Mouse (Mus musculus): Measurements from ENCODE around the gene Dnm3. TPM values are rescaled to one million over a fixed set of nuclear protein-coding genes. Genes with fewer than 3 reads are reported as not detected.
A peak's percentile ranks its signal among the peaks of the same experiment; 100 is the strongest.

The Dnm3 gene
- polyA plus RNA-seq, 1 experiment, result not detected

GRCm38 (mm10) chr1:161978173-161978700 is 499.6 kb downstream of the Dnm3 start:
- 92% methylated on average over 5 of the region's 5 CpGs for WGBS
- H3K4me3 ChIP-seq (ENCODE audit: insufficient read depth, low read depth, low read length), result no peak overlapping the region
- no peak overlapping the region for H3K27ac ChIP-seq (ENCODE audit: insufficient read depth, low read depth, low read length)
- H3K4me1 ChIP-seq (ENCODE audit: control insufficient read depth, insufficient read depth, low read length), result 0 out of 2 replicates have a peak, but pooled peaks cover 6% of the 10 kb centered on the region
- TF ChIP-seq CTCF (IDR thresholded peaks at IDR 0.05; ENCODE audit: insufficient read depth, low read depth, low read length) (no peak), POLR2A (IDR thresholded peaks at IDR 0.05; ENCODE audit: insufficient read depth, low read depth, low read length) (no peak)

GRCm38 (mm10) chr1:161977331-161977730 is 500.5 kb downstream of the Dnm3 start:
- no peak overlapping the region for H3K27ac ChIP-seq (ENCODE audit: insufficient read depth, low read depth, low read length)
- WGBS, result 63% methylated on average over 4 of the region's 4 CpGs
- 0 out of 2 replicates have a peak, but pooled peaks cover 6% of the 10 kb centered on the region for H3K4me1 ChIP-seq (ENCODE audit: control insufficient read depth, insufficient read depth, low read length)
- no peak overlapping the region for H3K4me3 ChIP-seq (ENCODE audit: insufficient read depth, low read depth, low read length)
- TF ChIP-seq CTCF (IDR thresholded peaks at IDR 0.05; ENCODE audit: insufficient read depth, low read depth, low read length) (no peak), POLR2A (IDR thresholded peaks at IDR 0.05; ENCODE audit: insufficient read depth, low read depth, low read length) (no peak)

GRCm38 (mm10) chr1:161976255-161977182 is 501.3 kb downstream of the Dnm3 start:
- TF ChIP-seq CTCF (IDR thresholded peaks at IDR 0.05; ENCODE audit: insufficient read depth, low read depth, low read length), result 0 out of 2 replicates have a peak, but pooled peaks have one; percentile 5
- TF ChIP-seq POLR2A (IDR thresholded peaks at IDR 0.05; ENCODE audit: insufficient read depth, low read depth, low read length), result no peak
- WGBS, result 49% methylated on average over 16 of the region's 16 CpGs

GRCm38 (mm10) chr1:161972233-161972632 is 505.6 kb downstream of the Dnm3 start:
- 82% methylated on average over 8 of the region's 8 CpGs for WGBS
- Histone ChIP-seq H3K4me3 (ENCODE audit: insufficient read depth, low read depth, low read length) (no peak overlapping the region), H3K4me1 (ENCODE audit: control insufficient read depth, insufficient read depth, low read length) (peaks cover 12% of the 10 kb centered on the region; the same call in 1 of the 2 replicates), H3K27ac (ENCODE audit: insufficient read depth, low read depth, low read length) (no peak overlapping the region)
- TF ChIP-seq CTCF (IDR thresholded peaks at IDR 0.05; ENCODE audit: insufficient read depth, low read depth, low read length), result no peak
- TF ChIP-seq POLR2A (IDR thresholded peaks at IDR 0.05; ENCODE audit: insufficient read depth, low read depth, low read length), result no peak

More at GRCm38 (mm10) chr1:161976255-161977182, 501.3 kb downstream of the Dnm3 start:
- Histone ChIP-seq H3K27ac (ENCODE audit: insufficient read depth, low read depth, low read length) (no peak overlapping the region), H3K4me1 (ENCODE audit: control insufficient read depth, insufficient read depth, low read length) (0 out of 2 replicates have a peak, but pooled peaks cover 6% of the 10 kb centered on the region), H3K4me3 (ENCODE audit: insufficient read depth, low read depth, low read length) (no peak overlapping the region)

- H3K4me3 ChIP-seq (ENCODE audit: insufficient read depth, low read depth, low read length), result no peak overlapping the region
- no peak overlapping the region for H3K27ac ChIP-seq (ENCODE audit: insufficient read depth, low read depth, low read length)
- TF ChIP-seq POLR2A (IDR thresholded peaks at IDR 0.05; ENCODE audit: insufficient read depth, low read depth, low read length), result no peak
- no peak for TF ChIP-seq CTCF (IDR thresholded peaks at IDR 0.05; ENCODE audit: insufficient read depth, low read depth, low read length)
- peaks cover 7% of the 10 kb centered on the region; the same call in 1 of the 2 replicates for H3K4me1 ChIP-seq (ENCODE audit: control insufficient read depth, insufficient read depth, low read length)
- WGBS, result 96% methylated on average over 9 of the region's 9 CpGs
Measured at GRCm38 (mm10) chr1:161970874-161971273, 507.0 kb downstream of the Dnm3 start.

- 0 out of 2 replicates have a peak within 1 kb of the TSS, but pooled peaks have one; percentile 42 for H3K27ac ChIP-seq (ENCODE audit: insufficient read depth, low read depth, low read length)
- 1% methylated on average over 38 of the region's 38 CpGs for WGBS
- TF ChIP-seq POLR2A (IDR thresholded peaks at IDR 0.05; ENCODE audit: insufficient read depth, low read depth, low read length) (peak; percentile 37; the same call in 1 of the 2 replicates), CTCF (IDR thresholded peaks at IDR 0.05; ENCODE audit: insufficient read depth, low read depth, low read length) (peak; percentile 52)
- H3K4me3 ChIP-seq (ENCODE audit: insufficient read depth, low read depth, low read length), result peak within 1 kb of the TSS; percentile 67
- H3K4me1 ChIP-seq (ENCODE audit: control insufficient read depth, insufficient read depth, low read length), result peaks cover 6% of the 10 kb centered on the region; the same call in 1 of the 2 replicates
Measured at GRCm38 (mm10) chr1:161968589-161969407, 509.0 kb downstream of the Dnm3 start, which contains the start of gene Pigc. Gene Pigc (plus strand): TSS chr1:161969186.

GRCm38 (mm10) chr1:161967936-161968335 is 509.9 kb downstream of the Dnm3 start:
- WGBS, result 91% methylated on average over 2 of the region's 2 CpGs
- Histone ChIP-seq H3K4me1 (ENCODE audit: control insufficient read depth, insufficient read depth, low read length) (peaks cover 6% of the 10 kb centered on the region; the same call in 1 of the 2 replicates), H3K4me3 (ENCODE audit: insufficient read depth, low read depth, low read length) (no peak overlapping the region), H3K27ac (ENCODE audit: insufficient read depth, low read depth, low read length) (no peak overlapping the region)
- TF ChIP-seq POLR2A (IDR thresholded peaks at IDR 0.05; ENCODE audit: insufficient read depth, low read depth, low read length), result no peak
- TF ChIP-seq CTCF (IDR thresholded peaks at IDR 0.05; ENCODE audit: insufficient read depth, low read depth, low read length), result no peak

Measured in olfactory bulb, adult 2 months (tissue).